Mouse (Mus musculus) spleen, postnatal 10 days (tissue): Measurements from ENCODE around the gene Lnpk.

Experiments
- DNase-seq, 2 experiments: peaks; one replicate each; pipeline ENCODE4 v3.0.0; 2021 to 2022; ENCODE audit warnings: low spot score in 2 of 2

Lnpk gene

DNA sequence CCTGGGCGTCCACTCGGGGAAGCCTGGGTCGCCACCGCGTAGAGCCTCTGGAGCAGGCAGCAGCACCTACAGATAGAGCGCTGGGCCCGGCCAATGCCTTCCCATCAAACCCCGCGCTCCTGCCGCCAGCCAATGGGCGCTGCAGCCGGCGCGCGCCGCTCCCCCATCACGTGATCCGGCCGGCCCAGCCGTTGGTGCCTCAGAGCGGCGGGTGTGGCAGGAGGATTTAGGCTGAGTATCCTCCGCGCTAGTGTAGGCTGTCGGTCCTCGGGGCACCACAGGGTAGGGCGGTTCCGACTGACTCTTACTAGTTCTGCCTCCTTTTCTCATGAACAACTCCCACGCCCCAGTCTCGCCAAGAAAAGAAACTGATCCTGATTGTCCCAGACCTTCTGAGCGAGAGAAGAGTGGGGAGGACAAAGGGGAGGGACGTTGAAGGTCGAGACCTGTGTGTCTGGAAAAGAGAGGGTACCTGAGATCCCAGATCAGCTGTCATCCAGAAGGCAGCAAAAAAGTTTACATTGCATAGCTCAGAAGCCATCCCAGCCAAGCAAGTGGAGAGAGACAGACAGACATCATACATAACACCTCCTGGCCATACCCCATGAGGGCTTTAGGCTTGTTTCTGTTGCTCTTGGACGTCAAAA, at the start of gene Lnpk:
Lnpk (minus strand) TSS at position 593 of the 647 bp plus-strand sequence.
- DNase-seq, result peak; percentile 89 to 95

- no peak for DNase-seq
Observed at GRCm38 (mm10) chr2:74620368-74620767, 41.1 kb upstream of the Lnpk start.

- no peak for DNase-seq
Observed at GRCm38 (mm10) chr2:74619676-74620246, 40.5 kb upstream of the Lnpk start.

GRCm38 (mm10) chr2:74617706-74618105, 38.5 kb upstream of the Lnpk start:
- DNase-seq, result no peak

DNA sequence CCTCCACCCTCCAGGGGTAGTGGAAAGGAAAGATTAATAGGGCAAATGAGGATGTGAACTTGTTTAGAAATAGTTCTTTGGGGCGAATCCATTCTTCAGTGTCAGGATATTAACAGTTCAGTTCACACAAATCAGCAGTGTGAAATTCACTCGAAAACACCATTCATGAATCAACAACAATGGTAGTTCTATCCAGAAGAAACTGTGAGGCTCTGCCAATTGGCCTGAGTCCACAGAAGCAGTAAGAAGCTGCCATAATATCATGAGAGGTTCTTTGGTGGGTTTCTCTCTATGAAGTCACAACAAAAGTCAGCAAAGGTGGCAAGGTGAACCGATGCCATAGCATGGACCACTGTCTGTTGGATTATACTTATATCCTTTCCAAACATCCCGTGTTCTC, 32.2 kb upstream of the Lnpk start:
- DNase-seq, result no peak

DNA sequence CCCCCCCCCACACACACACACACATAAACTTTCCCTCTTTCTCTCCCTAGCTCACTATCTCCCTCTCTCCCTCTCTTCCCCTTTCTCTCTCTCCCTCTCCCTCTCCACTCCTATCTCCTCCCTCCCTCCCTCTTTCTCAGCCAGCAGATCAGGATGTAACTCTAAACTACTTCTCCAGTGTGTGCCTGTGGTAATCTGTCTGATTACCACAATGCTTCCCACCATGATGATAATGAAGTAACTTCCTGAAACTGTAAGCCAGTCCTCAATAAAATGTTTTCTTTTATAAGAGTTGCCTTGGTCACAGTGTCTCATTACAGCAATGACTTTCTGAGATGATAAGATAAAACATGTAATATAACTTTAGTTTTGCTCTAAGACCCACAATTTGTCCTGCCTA, 30.1 kb upstream of the Lnpk start:
- no peak for DNase-seq

- DNase-seq, result no peak
Observed at GRCm38 (mm10) chr2:74606087-74606760, 27.0 kb upstream of the Lnpk start.

GRCm38 (mm10) chr2:74604011-74604410, 24.8 kb upstream of the Lnpk start:
- DNase-seq, result no peak

- DNase-seq, result no peak
Observed at GRCm38 (mm10) chr2:74602483-74602882, 23.2 kb upstream of the Lnpk start.

DNA sequence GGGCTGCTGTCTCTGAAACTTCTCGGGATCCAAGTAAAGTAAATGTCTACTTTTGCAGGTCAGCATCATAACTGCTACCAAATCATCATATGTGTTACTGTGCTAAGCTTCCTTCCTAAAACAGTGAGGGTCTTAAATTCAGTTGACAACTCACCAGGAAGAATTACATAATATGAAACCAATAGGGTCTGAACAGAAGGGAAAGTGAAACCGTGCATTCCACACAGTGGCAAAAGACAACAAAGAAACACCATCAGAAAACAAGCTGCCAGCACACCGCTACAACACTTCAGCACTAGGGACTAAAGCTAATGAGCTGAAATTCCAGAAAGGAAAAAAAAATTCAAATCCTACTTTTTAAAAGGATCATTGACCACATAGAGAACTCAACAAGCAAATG, 17.9 kb upstream of the Lnpk start:
- no peak for DNase-seq

- no peak for DNase-seq
Observed at GRCm38 (mm10) chr2:74596094-74596493, 16.9 kb upstream of the Lnpk start.

DNA sequence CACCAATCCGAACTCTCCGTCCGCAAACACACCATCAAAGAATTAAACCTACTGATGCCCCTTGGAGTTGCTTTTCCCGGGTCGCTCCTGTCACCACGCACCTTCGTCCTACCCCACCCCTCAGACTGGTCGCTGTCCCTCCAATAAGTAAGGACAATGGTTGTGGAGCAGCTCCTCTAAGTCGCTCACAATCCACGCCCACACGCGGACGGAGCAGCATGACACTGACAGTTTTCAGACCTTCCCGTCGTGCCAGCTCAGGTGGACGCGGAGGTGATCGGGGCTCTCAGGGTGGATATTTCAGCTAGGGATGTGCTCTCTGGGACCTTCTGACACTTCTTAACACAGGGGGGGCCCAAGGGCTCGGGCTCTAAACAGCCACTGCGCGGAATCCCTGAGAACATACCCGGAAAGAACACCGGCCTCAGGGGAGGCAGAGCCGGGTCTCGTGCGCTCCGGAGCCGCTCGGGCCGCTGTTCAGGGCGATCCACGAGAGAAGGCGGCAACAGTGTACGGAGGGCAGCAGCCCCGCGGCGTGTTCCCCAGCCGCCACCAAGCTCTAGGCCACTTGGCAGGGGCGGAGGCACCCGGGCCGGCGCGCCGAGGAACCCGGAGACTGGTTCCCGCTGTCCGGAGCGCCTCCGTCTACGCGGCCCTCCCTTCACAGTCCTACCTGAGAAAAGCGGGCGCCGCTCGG, 941 bp downstream of the Lnpk start:
- DNase-seq, result peak; percentile 54 to 71

DNA sequence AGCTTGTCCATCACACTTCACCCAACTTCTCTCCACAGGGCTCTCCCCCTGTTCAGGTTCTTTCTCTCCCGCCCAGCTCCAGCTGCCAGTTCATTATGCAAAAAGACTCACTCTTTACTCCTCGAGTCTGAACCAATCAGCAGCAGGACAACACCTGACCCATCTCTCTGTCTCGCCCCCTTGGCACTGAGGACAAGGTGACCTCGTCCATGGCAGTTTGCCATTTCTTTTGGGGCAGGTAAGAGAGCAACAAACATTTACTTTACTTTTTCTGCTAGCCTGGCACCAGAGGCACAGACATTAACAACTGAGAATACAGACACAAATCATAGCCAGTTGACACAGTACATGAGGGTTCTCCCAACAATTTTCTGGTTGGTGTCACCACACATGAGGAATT, 8.8 kb downstream of the Lnpk start:
- no peak for DNase-seq

GRCm38 (mm10) chr2:74559822-74560221, 19.4 kb downstream of the Lnpk start:
- no peak for DNase-seq

DNA sequence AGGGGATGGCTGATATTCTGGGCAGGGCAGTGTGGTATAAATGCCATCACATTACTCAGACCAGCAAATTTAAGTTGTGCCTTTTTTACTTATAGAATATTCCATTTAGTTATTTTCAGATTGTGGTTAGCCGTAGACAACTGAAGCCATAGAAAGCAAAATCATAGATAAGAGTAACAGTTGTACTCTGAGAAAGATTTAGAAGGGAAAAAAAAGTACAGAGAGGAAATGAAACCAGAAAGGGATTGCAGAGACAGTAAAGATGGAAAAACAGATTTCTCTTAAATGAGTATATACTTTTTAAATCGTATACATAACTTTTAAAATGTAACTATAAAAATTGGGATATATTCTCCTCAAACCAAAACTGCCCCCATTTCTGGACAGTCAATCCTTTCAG, 20.1 kb downstream of the Lnpk start:
- no peak for DNase-seq

GRCm38 (mm10) chr2:74557451-74557850, 21.8 kb downstream of the Lnpk start:
- DNase-seq, result no peak

DNA sequence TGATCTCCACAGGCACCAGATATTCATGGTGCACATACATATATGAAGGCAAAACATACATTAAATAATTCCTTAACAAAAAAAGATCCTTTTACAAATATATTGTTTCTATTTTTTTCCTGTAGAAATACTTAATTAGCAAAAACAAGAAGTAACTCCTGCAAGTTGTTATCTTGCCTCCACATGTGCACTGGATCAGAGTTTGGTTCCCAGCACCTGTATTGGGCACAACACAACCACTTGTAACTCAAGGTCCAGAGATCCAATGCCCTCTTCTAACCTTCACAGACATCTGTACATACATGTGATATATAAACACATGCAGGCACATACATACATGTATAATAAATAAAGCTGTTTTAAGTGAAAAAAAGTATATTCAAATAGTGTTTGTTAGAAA, 27.3 kb downstream of the Lnpk start:
- DNase-seq, result no peak

- DNase-seq, result no peak
Observed at GRCm38 (mm10) chr2:74548306-74548705, 30.9 kb downstream of the Lnpk start.

GRCm38 (mm10) chr2:74508302-74508701, 70.9 kb downstream of the Lnpk start:
- no peak for DNase-seq

- no peak for DNase-seq
Observed at GRCm38 (mm10) chr2:74506439-74506838, 72.8 kb downstream of the Lnpk start.

DNA sequence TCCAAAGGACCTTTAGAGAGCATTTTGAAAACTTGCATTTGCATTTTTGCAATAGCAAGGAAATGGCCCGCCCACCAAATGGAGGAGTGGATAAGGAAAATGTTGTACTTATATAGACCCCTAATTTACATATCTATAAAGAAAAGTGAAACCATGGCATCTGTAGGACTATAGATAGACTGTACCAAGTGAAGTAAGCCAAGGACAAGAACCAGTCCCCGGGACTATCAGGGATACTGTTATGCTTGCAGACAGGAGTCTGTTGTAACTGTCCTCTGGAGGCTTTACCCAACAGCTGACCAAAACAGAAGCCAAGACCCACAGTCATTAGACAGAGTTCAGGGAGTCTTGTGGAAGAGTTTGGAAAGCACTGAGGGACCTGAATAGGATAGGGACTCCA, 78.9 kb downstream of the Lnpk start:
- DNase-seq, result no peak

GRCm38 (mm10) chr2:74497851-74498250, 81.4 kb downstream of the Lnpk start:
- DNase-seq, result no peak

- no peak for DNase-seq
Observed at GRCm38 (mm10) chr2:74491426-74491825, 87.8 kb downstream of the Lnpk start.
